Mouse (Mus musculus): ENCODE measurements around the gene Kmt2d. TPM values are rescaled to one million over a fixed set of nuclear protein-coding genes. Genes with fewer than 3 reads are reported as not detected.

The Kmt2d gene
- polyA plus RNA-seq, 1 experiment from 2014 or later, result 17.6 TPM

DNA sequence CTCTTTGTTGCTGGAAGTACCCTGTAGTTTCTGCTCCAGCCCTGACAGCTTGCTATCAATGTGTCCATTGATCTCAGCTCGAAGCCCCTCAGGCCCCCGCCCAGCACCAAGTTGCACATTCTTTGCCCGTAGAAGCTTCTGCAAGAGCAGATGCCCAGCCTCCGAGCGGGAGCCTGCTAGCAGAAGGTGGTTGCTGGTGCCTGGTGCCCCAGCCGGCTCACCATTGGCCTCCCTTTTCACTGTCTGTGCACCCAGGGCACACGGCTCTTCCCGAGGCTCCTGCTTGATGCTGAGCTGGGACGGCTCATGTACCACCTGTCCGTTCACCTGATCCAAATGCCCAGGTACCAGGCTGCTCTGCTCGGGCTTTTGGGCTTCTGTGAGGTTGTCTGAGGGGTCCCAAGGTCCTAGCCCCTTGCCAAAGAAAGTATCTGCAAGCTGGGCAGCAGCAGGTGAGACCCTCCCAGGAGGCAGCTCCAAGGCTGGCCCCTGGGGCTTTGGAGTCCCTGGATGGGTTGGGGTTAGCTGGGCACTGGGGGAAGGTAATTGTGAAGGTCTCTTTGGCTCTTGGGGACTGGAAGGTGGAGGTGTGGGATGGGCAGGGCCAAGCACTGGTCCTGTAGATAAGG is 27.3 kb downstream of the Kmt2d start:
- DNase-seq (ENCODE audit: low spot score), result no peak
- Histone ChIP-seq H3K9ac (ENCODE audit: low read length) (no peak overlapping the region), H3K27me3 (ENCODE audit: control insufficient read depth, insufficient read depth, low read length) (no peaks in the 10 kb centered on the region), H3K4me1 (ENCODE audit: control insufficient read depth, insufficient read depth, low read length) (no peaks in the 10 kb centered on the region), H3K27ac (replicated peaks; ENCODE audit: low read depth, low read length) (no peak overlapping the region), H3K9me3 (ENCODE audit: control insufficient read depth, low read length) (no peaks in the 10 kb centered on the region), H3K4me2 (ENCODE audit: low read depth, severe bottlenecking) (no peak overlapping the region), H3K4me3 (ENCODE audit: low read depth, low read length) (no peak overlapping the region), H3K36me3 (ENCODE audit: control insufficient read depth, insufficient read depth, low read length) (peaks cover 83% of the 10 kb centered on the region)
- 92% methylated on average over 11 of the region's 11 CpGs for whole genome bisulfite sequencing
- no peak for ATAC-seq (ENCODE audit: insufficient number of reproducible peaks, low FRiP score, low TSS enrichment, low read depth)

DNA sequence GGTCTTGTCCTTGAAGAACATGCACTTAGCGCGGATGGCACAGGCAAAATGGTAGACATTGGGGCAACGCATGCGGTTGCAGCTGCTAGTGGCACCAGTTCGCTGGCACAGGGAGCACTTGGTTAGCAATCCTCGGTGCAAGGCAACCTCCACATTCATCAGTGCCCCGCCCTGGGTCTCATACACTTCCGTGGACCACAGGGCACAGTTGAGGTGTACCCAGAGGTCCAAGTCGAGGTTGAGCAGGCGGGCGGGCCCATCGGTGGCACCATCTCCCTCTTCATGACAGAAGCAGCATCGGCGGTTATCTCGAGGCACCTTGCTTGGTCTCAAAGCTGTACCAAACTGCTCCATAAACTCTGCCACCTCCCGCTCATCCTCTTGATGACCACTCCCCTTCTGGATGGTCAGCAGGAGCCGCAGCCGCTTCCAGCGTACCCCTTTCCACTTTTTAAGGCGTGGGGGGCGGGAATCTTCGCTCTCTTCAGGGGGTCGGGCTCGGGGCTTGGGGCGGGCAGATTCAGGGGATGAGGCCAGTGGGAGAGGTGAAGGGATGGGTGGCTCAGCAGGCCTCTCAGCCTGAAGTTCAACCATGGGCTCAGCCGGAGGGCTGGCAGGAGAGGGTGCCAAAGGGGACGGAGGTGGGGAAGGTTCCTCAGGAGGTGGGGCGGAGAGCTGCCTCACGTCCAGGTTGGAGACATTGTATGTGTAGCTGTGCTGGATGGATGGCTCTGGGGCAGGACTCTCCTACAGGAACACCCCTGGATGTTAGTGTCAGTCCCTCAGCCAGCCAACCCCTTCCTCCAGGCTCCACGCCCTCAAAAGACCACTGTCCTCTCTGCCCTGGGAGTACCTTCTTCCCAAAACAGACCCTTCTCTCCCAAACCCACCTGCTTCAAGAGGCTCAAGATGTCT is 31.1 kb downstream of the Kmt2d start:
- H3K4me3 ChIP-seq (ENCODE audit: low read depth, low read length), result no peak overlapping the region
- H3K36me3 ChIP-seq (ENCODE audit: control insufficient read depth, insufficient read depth, low read length), result peaks cover 85% of the 10 kb centered on the region
- 94% methylated on average over 30 of the region's 30 CpGs for WGBS
- H3K27me3 ChIP-seq (ENCODE audit: control insufficient read depth, insufficient read depth, low read length), result no peaks in the 10 kb centered on the region
- H3K27ac ChIP-seq (replicated peaks; ENCODE audit: low read depth, low read length), result no peak overlapping the region
- ATAC-seq (ENCODE audit: insufficient number of reproducible peaks, low FRiP score, low TSS enrichment, low read depth), result no peak
- no peaks in the 10 kb centered on the region for H3K4me1 ChIP-seq (ENCODE audit: control insufficient read depth, insufficient read depth, low read length)
- H3K9ac ChIP-seq (ENCODE audit: low read length), result no peak overlapping the region
- DNase-seq (ENCODE audit: low spot score), result no peak
- no peaks in the 10 kb centered on the region for H3K9me3 ChIP-seq (ENCODE audit: control insufficient read depth, low read length)
- no peak overlapping the region for H3K4me2 ChIP-seq (ENCODE audit: low read depth, severe bottlenecking)

DNA sequence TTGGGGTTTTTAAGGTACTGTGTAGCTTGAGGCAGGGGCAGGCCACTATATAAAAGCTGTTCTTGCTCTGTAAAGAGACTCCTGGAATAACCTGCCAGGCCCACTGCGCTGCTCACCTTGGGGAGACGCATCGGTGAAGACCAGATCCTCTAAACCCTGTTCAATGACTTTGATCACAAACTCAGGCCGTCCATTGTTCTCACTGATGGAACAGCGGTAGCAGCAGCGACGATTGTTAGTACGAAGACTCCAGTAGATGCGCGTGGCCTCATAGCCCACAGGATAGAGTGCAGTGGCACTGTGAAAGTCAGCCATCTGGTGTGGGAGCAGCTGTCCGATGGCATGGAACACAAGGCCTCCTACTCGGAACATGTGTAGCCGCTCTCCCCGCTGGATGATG is 31.8 kb downstream of the Kmt2d start:
- Histone ChIP-seq H3K9me3 (ENCODE audit: control insufficient read depth, low read length) (no peaks in the 10 kb centered on the region), H3K27me3 (ENCODE audit: control insufficient read depth, insufficient read depth, low read length) (no peaks in the 10 kb centered on the region), H3K4me3 (ENCODE audit: low read depth, low read length) (no peak overlapping the region), H3K36me3 (ENCODE audit: control insufficient read depth, insufficient read depth, low read length) (peaks cover 84% of the 10 kb centered on the region), H3K27ac (replicated peaks; ENCODE audit: low read depth, low read length) (no peak overlapping the region), H3K4me2 (ENCODE audit: low read depth, severe bottlenecking) (no peak overlapping the region), H3K4me1 (ENCODE audit: control insufficient read depth, insufficient read depth, low read length) (no peaks in the 10 kb centered on the region), H3K9ac (ENCODE audit: low read length) (no peak overlapping the region)
- ATAC-seq (ENCODE audit: insufficient number of reproducible peaks, low FRiP score, low TSS enrichment, low read depth) (no peak), DNase-seq (ENCODE audit: low spot score) (no peak)
- 93% methylated on average over 14 of the region's 14 CpGs for WGBS

DNA sequence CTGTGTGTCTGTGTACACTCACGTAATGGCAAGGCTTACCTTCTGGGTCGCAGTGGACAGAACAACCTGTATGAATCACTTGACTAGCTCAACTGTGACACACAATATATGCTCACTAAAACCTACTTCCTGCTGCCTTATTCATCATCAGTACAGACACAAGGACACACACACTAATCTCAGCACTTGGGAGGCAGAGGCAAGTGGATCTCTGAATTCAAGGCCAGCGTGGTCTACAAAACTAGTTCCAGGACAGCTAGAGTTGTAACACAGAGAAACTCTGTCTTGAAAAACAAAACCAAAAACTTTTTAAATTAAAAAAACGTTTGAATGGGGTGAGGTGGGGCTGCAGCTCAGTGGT is 33.3 kb downstream of the Kmt2d start:
- H3K4me3 ChIP-seq (ENCODE audit: low read depth, low read length), result no peak overlapping the region

DNA sequence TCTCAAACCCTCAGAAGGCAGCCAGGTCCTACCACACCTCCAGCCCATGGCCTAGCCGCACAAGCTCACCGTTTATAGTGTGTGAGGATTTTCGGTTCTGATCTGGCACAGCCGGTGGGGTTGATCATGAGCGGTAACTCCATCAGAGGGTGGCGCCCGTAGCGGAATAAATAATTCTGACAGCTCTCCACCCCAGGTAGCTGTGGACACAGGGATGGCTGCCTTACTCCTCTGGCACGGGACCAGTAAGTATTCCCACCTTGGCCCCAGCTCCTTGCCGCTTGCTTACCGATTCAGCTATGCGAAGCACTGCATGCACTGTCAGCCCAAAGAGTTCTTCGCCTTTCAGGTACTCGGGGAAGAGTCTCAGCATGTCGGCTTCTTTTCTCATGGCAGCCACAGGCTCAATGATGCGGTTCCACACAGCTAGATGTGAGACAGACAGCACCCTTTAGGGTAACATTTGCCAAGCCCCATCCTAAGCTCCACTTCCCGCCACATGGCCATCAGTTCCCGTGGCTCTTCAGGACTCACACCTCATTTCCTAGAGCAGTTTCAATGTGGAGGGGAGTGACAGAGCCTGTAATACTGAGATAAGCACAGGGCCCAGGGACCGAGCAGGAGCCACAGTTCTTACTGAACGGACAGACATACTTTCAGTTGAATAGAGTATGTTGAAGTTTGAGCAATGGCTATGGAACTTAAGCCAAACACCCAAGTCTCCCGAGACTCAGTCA is 33.8 kb downstream of the Kmt2d start:
- DNase-seq (ENCODE audit: low spot score), result no peak
- Histone ChIP-seq H3K27me3 (ENCODE audit: control insufficient read depth, insufficient read depth, low read length) (no peaks in the 10 kb centered on the region), H3K4me2 (ENCODE audit: low read depth, severe bottlenecking) (no peak overlapping the region), H3K36me3 (ENCODE audit: control insufficient read depth, insufficient read depth, low read length) (peaks cover 74% of the 10 kb centered on the region), H3K4me1 (ENCODE audit: control insufficient read depth, insufficient read depth, low read length) (no peaks in the 10 kb centered on the region), H3K27ac (replicated peaks; ENCODE audit: low read depth, low read length) (no peak overlapping the region), H3K9ac (ENCODE audit: low read length) (no peak overlapping the region), H3K4me3 (ENCODE audit: low read depth, low read length) (no peak overlapping the region), H3K9me3 (ENCODE audit: control insufficient read depth, low read length) (no peaks in the 10 kb centered on the region)
- WGBS, result 94% methylated on average over 21 of the region's 21 CpGs
- ATAC-seq (ENCODE audit: insufficient number of reproducible peaks, low FRiP score, low TSS enrichment, low read depth), result no peak

More for the DNA sequence above, 33.3 kb downstream of the Kmt2d start:
- H3K27me3 ChIP-seq (ENCODE audit: control insufficient read depth, insufficient read depth, low read length), result no peaks in the 10 kb centered on the region
- peaks cover 78% of the 10 kb centered on the region for H3K36me3 ChIP-seq (ENCODE audit: control insufficient read depth, insufficient read depth, low read length)
- DNase-seq (ENCODE audit: low spot score) (no peak), ATAC-seq (ENCODE audit: insufficient number of reproducible peaks, low FRiP score, low TSS enrichment, low read depth) (no peak)
- no peaks in the 10 kb centered on the region for H3K9me3 ChIP-seq (ENCODE audit: control insufficient read depth, low read length)
- 76% methylated on average over 4 of the region's 4 CpGs for WGBS
- no peak overlapping the region for H3K4me2 ChIP-seq (ENCODE audit: low read depth, severe bottlenecking)
- no peaks in the 10 kb centered on the region for H3K4me1 ChIP-seq (ENCODE audit: control insufficient read depth, insufficient read depth, low read length)
- no peak overlapping the region for H3K9ac ChIP-seq (ENCODE audit: low read length)
- H3K27ac ChIP-seq (replicated peaks; ENCODE audit: low read depth, low read length), result no peak overlapping the region

DNA sequence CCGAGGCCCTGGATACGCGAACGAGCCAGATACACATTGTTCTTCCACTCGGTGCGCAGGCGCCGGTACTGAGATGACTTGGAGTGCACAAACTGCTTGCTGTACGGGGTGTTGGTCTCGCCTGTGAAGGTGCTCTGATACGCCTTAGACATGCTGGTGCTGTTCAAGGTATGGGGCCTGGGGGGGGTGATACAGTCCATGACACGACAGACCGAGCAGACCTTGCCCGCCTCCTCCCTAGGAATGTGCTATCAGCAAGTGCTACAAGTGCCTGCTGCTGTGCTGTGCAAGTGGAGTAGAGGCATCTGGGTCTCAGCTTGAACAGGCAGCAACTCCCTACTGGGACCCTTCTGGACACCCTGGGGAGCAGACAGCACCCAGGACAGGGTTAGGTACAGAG is 35.7 kb downstream of the Kmt2d start:
- ATAC-seq (ENCODE audit: insufficient number of reproducible peaks, low FRiP score, low TSS enrichment, low read depth) (no peak), DNase-seq (ENCODE audit: low spot score) (no peak)
- H3K4me3 ChIP-seq (ENCODE audit: low read depth, low read length), result no peak overlapping the region
- 95% methylated on average over 14 of the region's 14 CpGs for WGBS
- H3K4me2 ChIP-seq (ENCODE audit: low read depth, severe bottlenecking), result no peak overlapping the region
- H3K9ac ChIP-seq (ENCODE audit: low read length), result no peak overlapping the region
- H3K27me3 ChIP-seq (ENCODE audit: control insufficient read depth, insufficient read depth, low read length), result no peaks in the 10 kb centered on the region
- H3K9me3 ChIP-seq (ENCODE audit: control insufficient read depth, low read length), result no peaks in the 10 kb centered on the region
- no peak overlapping the region for H3K27ac ChIP-seq (replicated peaks; ENCODE audit: low read depth, low read length)
- no peaks in the 10 kb centered on the region for H3K4me1 ChIP-seq (ENCODE audit: control insufficient read depth, insufficient read depth, low read length)
- peaks cover 58% of the 10 kb centered on the region for H3K36me3 ChIP-seq (ENCODE audit: control insufficient read depth, insufficient read depth, low read length)

DNA sequence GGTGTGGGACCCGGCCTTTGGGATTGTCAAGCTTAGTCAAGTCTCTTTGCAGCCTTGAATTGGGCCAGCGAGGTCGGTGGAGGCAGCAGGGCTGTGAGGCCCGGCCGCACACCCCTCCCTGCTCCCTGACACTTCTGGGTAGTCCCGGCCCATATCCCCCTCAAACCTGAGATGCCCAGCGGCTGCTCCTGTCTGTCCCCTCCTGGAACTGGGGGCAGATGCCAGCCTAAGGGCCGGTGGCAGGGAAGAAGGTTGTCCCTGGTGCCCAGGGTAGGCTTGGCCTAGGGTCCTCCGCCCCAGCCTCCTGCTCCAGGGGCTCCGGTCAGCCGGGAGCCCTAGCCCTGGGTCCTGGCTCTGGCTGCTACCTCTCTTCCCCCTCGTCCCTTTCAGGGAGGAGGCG is 36.9 kb downstream of the Kmt2d start:
- no peak for DNase-seq (ENCODE audit: low spot score)
- no peak overlapping the region for H3K4me3 ChIP-seq (ENCODE audit: low read depth, low read length)
- H3K27me3 ChIP-seq (ENCODE audit: control insufficient read depth, insufficient read depth, low read length), result no peaks in the 10 kb centered on the region
- H3K4me2 ChIP-seq (ENCODE audit: low read depth, severe bottlenecking), result no peak overlapping the region
- no peak overlapping the region for H3K27ac ChIP-seq (replicated peaks; ENCODE audit: low read depth, low read length)
- no peak overlapping the region for H3K9ac ChIP-seq (ENCODE audit: low read length)
- no peaks in the 10 kb centered on the region for H3K9me3 ChIP-seq (ENCODE audit: control insufficient read depth, low read length)
- H3K4me1 ChIP-seq (ENCODE audit: control insufficient read depth, insufficient read depth, low read length), result 0 out of 2 replicates have a peak, but pooled peaks cover 2% of the 10 kb centered on the region
- 90% methylated on average over 13 of the region's 13 CpGs for WGBS
- no peak for ATAC-seq (ENCODE audit: insufficient number of reproducible peaks, low FRiP score, low TSS enrichment, low read depth)
- peaks cover 47% of the 10 kb centered on the region for H3K36me3 ChIP-seq (ENCODE audit: control insufficient read depth, insufficient read depth, low read length)

DNA sequence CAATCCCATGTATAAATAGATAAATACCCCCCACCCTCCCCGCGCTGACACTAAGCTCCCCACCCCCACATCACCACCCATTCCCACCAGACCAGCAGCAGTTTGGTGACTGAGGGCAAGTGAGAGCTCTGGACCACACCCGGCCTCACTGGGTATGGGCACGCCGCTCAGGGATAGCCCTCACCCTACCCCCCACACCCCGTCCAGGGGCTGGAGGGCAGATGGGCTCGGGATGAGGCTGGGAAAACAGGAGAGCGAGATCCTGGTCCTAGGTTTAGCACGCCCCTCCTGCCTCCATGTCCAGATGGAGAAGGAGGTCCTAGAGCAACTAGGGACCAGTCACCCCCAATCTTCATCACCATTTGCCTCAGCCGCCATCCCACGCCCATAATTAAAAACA is 37.7 kb downstream of the Kmt2d start:
- H3K9ac ChIP-seq (ENCODE audit: low read length), result no peak overlapping the region
- 0 out of 2 replicates have a peak, but pooled peaks cover 2% of the 10 kb centered on the region for H3K4me1 ChIP-seq (ENCODE audit: control insufficient read depth, insufficient read depth, low read length)
- WGBS, result 89% methylated on average over 11 of the region's 11 CpGs
- DNase-seq (ENCODE audit: low spot score), result no peak
- no peaks in the 10 kb centered on the region for H3K27me3 ChIP-seq (ENCODE audit: control insufficient read depth, insufficient read depth, low read length)
- ATAC-seq (ENCODE audit: insufficient number of reproducible peaks, low FRiP score, low TSS enrichment, low read depth), result no peak
- no peaks in the 10 kb centered on the region for H3K9me3 ChIP-seq (ENCODE audit: control insufficient read depth, low read length)
- no peak overlapping the region for H3K4me3 ChIP-seq (ENCODE audit: low read depth, low read length)
- H3K36me3 ChIP-seq (ENCODE audit: control insufficient read depth, insufficient read depth, low read length), result peaks cover 43% of the 10 kb centered on the region
- H3K4me2 ChIP-seq (ENCODE audit: low read depth, severe bottlenecking), result no peak overlapping the region
- no peak overlapping the region for H3K27ac ChIP-seq (replicated peaks; ENCODE audit: low read depth, low read length)
